Comparison of ENCODE assay signal across 23 mouse cellular contexts in the genomic region with DNA sequence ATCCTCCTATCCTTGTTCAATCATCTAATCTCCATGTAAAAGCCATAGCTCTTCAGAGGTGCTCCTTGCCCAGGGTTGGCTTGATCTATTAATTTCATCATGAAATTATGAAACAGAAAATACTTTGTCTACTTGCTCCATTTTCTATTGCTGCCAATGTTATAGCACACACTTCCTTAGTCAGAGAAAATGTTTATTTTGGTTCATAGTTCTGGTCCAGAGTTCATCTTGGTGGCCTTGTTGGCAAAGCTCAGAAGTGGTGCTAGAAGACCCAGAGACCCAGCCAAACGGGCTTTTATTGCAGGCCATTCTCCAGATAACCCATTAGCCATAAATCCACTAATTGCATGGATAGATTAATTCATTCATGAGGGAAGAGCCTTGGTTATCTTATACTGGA. TPM values are rescaled to one million over a fixed set of nuclear protein-coding genes. Genes with fewer than 3 reads are reported as not detected.
"Had no signal": no experiment of that assay in that cellular context is flagged by ENCODE, and none has a peak within 500 bp of the region (broad histone marks: within the 10 kb centered on the region; RNA-seq: fewer than 3 reads in every experiment).

No protein-coding gene starts in this region.

- H3K36me3 ChIP-seq: limb, embryonic 10.5 days; limb, embryonic 13.5 days; midbrain, embryonic 12.5 days; midbrain, embryonic 15.5 days; neural tube, embryonic 12.5 days; neural tube, embryonic 15.5 days had no signal

- H3K4me3 ChIP-seq: limb, embryonic 10.5 days; limb, embryonic 13.5 days; midbrain, embryonic 12.5 days; midbrain, embryonic 15.5 days; neural tube, embryonic 12.5 days; neural tube, embryonic 15.5 days had no signal

- H3K9me3 ChIP-seq: limb, embryonic 10.5 days; limb, embryonic 13.5 days; midbrain, embryonic 12.5 days; midbrain, embryonic 15.5 days; neural tube, embryonic 12.5 days; neural tube, embryonic 15.5 days had no signal

- H3K27ac ChIP-seq: kidney, postnatal 0 days; limb, embryonic 10.5 days; limb, embryonic 13.5 days; liver, embryonic 14.5 days; macrophage; midbrain, embryonic 12.5 days; midbrain, embryonic 15.5 days; neural tube, embryonic 12.5 days; neural tube, embryonic 15.5 days; stomach, postnatal 0 days had no signal

- ATAC-seq: liver, postnatal 0 days; lung, postnatal 0 days; midbrain, embryonic 15.5 days had no signal

- H3K4me1 ChIP-seq: midbrain, embryonic 12.5 days; neural tube, embryonic 15.5 days had no signal

- DNase-seq: liver, postnatal 0 days; lung, embryonic 14.5 days; right cerebral cortex, adult 18-20 months; right cerebral cortex, postnatal 14 days; right cerebral cortex, postnatal 4 days; thymus, adult 2 months; thymus, postnatal 14 days; thymus, postnatal 4 days had no signal

- H3K9ac ChIP-seq: limb, embryonic 13.5 days; liver, embryonic 14.5 days; liver, postnatal 0 days; lung, embryonic 14.5 days; midbrain, embryonic 12.5 days; midbrain, embryonic 15.5 days; neural tube, embryonic 12.5 days; neural tube, embryonic 15.5 days had no signal

- H3K4me2 ChIP-seq: limb, embryonic 13.5 days; liver, embryonic 11.5 days; lung, embryonic 14.5 days; midbrain, embryonic 12.5 days; midbrain, embryonic 15.5 days; neural tube, embryonic 12.5 days; neural tube, embryonic 15.5 days had no signal

RNA-seq across cellular contexts. Expression of a gene that starts 5.8 kb away (rescaled TPM):
- total RNA-seq: layer of hippocampus, adult 8-10 months; megakaryocyte, adult 5-6 weeks had no signal
- polyA plus RNA-seq: limb, embryonic 10.5 days; limb, embryonic 13.5 days; macrophage; midbrain, embryonic 12.5 days; neural tube, embryonic 12.5 days; neural tube, embryonic 15.5 days; stomach, embryonic 14.5 days had no signal
